Mouse (Mus musculus) hindbrain, embryonic 11.5 days (tissue): ENCODE data around the gene Pcdh8. TPM values are rescaled to one million over a fixed set of nuclear protein-coding genes. Genes with fewer than 3 reads are reported as not detected.

ENCODE experiments used
- ATAC-seq: fragments of 200-750 bp; cut with Nextera tagmentation; 2 replicates; pipeline ENCODE4 v1.8.0; 2017; ENCODE audit warnings: mild to moderate bottlenecking, moderate TSS enrichment, moderate library complexity; ENCODE audit not compliant: low FRiP score
- DNase-seq: peaks from one replicate; pipeline ENCODE4 v3.0.0-alpha.2; 2015; ENCODE audit warnings: low spot score
- H3K27ac ChIP-seq: fragments of 300-500 bp; sonication (generic); 2 replicates; pipeline ENCODE4 v1.5.1; 2014; ENCODE audit warnings: mild to moderate bottlenecking, low read depth, low read length
- H3K27me3 ChIP-seq: fragments of 300-500 bp; sonication (generic); 2 replicates; pipeline ENCODE4 v1.6.1; 2014; ENCODE audit warnings: mild to moderate bottlenecking, low read length, moderate library complexity, mixed read lengths; ENCODE audit not compliant: control insufficient read depth, insufficient read depth
- H3K36me3 ChIP-seq: fragments of 300-500 bp; sonication (generic); 2 replicates; pipeline ENCODE4 v1.6.1; 2014; ENCODE audit warnings: mild to moderate bottlenecking, low read length, moderate library complexity, mixed read lengths; ENCODE audit not compliant: control insufficient read depth, insufficient read depth
- H3K4me1 ChIP-seq: fragments of 300-500 bp; sonication (generic); replicated peaks from 2 replicates; pipeline ENCODE4 v1.6.1; 2014; ENCODE audit warnings: low read length, mixed read lengths; ENCODE audit not compliant: control insufficient read depth, insufficient read depth
- H3K4me2 ChIP-seq: fragments of 300-500 bp; sonication (generic); replicated peaks from 2 replicates; pipeline ENCODE4 v1.6.1; 2014; ENCODE audit warnings: mild to moderate bottlenecking, low read depth, low read length
- H3K4me3 ChIP-seq: fragments of 300-500 bp; sonication (generic); 2 replicates; pipeline ENCODE4 v1.5.1; 2014; ENCODE audit warnings: low read depth, low read length
- H3K9ac ChIP-seq: fragments of 300-500 bp; sonication (generic); 2 replicates; pipeline ENCODE4 v1.6.1; 2014; ENCODE audit warnings: low read depth, low read length
- H3K9me3 ChIP-seq: fragments of 300-500 bp; sonication (generic); 2 replicates; pipeline ENCODE4 v1.6.1; 2016; ENCODE audit warnings: low read length; ENCODE audit not compliant: control insufficient read depth
- WGBS: fragments of 180-500 bp; shearing (Covaris S2); extraction: QIAGEN DNeasy Blood & Tissue Kit; methylation state at CpG from one replicate; pipeline ENCODE4 v1.1.7; 2014; 5-methylcytosine and 5-hydroxymethylcytosine counted together
- microRNA counts: library from miRNA; unstranded; fragments of <30 nt; microRNA quantifications from one replicate; lab custom pipeline; 2015
- polyA plus RNA-seq: library from polyadenylated mRNA; unstranded; fragments of >200 nt; fragmentation: Nextera tagmentation; extraction: Ambion mirVana; gene quantifications from 2 replicates; pipeline ENCODE4 v1.2.1, GENCODE M21; 2014

Gene Pcdh8
- polyA plus RNA-seq, 1 experiment from 2014 or later, result 14.5 TPM

GRCm38 (mm10) chr14:79737642-79738379 is 33.3 kb downstream of the Pcdh8 start:
- DNase-seq (peak; percentile 59), ATAC-seq (peak; percentile 54; the same call in 1 of the 2 replicates)
- Histone ChIP-seq H3K9ac (no peak overlapping the region), H3K9me3 (no peaks in the 10 kb centered on the region), H3K27ac (no peak overlapping the region), H3K4me1 (no peaks in the 10 kb centered on the region), H3K27me3 (no peaks in the 10 kb centered on the region), H3K4me2 (no peak overlapping the region), H3K36me3 (no peaks in the 10 kb centered on the region), H3K4me3 (no peak overlapping the region)
- 67% methylated on average over 9 of the region's 9 CpGs for WGBS

GRCm38 (mm10) chr14:79736781-79737180 is 34.3 kb downstream of the Pcdh8 start:
- no peaks in the 10 kb centered on the region for H3K27me3 ChIP-seq
- no peak for ATAC-seq
- H3K4me3 ChIP-seq, result no peak overlapping the region
- H3K27ac ChIP-seq, result no peak overlapping the region
- no peaks in the 10 kb centered on the region for H3K4me1 ChIP-seq
- H3K9ac ChIP-seq, result no peak overlapping the region
- no peaks in the 10 kb centered on the region for H3K9me3 ChIP-seq
- 63% methylated on average over 6 of the region's 6 CpGs for WGBS
- H3K36me3 ChIP-seq, result no peaks in the 10 kb centered on the region
- no peak for DNase-seq
- no peak overlapping the region for H3K4me2 ChIP-seq

GRCm38 (mm10) chr14:79733501-79733900 is 37.6 kb downstream of the Pcdh8 start:
- Histone ChIP-seq H3K27me3 (no peaks in the 10 kb centered on the region), H3K9me3 (no peaks in the 10 kb centered on the region), H3K4me1 (no peaks in the 10 kb centered on the region), H3K36me3 (no peaks in the 10 kb centered on the region), H3K9ac (no peak overlapping the region), H3K4me3 (no peak overlapping the region), H3K27ac (no peak overlapping the region), H3K4me2 (no peak overlapping the region)
- ATAC-seq (no peak), DNase-seq (no peak)
- WGBS, result 78% methylated on average over 6 of the region's 6 CpGs

GRCm38 (mm10) chr14:79728811-79729210 is 42.3 kb downstream of the Pcdh8 start:
- Histone ChIP-seq H3K27ac (no peak overlapping the region), H3K4me2 (no peak overlapping the region), H3K4me3 (no peak overlapping the region), H3K27me3 (no peaks in the 10 kb centered on the region), H3K9ac (no peak overlapping the region), H3K9me3 (no peaks in the 10 kb centered on the region), H3K36me3 (no peaks in the 10 kb centered on the region), H3K4me1 (no peaks in the 10 kb centered on the region)
- DNase-seq, result no peak
- 75% methylated on average over 6 of the region's 6 CpGs for WGBS
- ATAC-seq, result no peak

- peak; percentile 56 for DNase-seq
- peak overlapping the region; percentile 73 for H3K27ac ChIP-seq
- H3K4me2 ChIP-seq, result no peak overlapping the region
- ATAC-seq, result peak; percentile 43; the same call in 1 of the 2 replicates
- H3K36me3 ChIP-seq, result no peaks in the 10 kb centered on the region
- H3K9me3 ChIP-seq, result no peaks in the 10 kb centered on the region
- no peak overlapping the region for H3K4me3 ChIP-seq
- H3K4me1 ChIP-seq, result no peaks in the 10 kb centered on the region
- no peak overlapping the region for H3K9ac ChIP-seq
- no peaks in the 10 kb centered on the region for H3K27me3 ChIP-seq
- 86% methylated on average over 18 of the region's 18 CpGs for WGBS
Observed at GRCm38 (mm10) chr14:79724002-79724681, 47.0 kb downstream of the Pcdh8 start.

DNA sequence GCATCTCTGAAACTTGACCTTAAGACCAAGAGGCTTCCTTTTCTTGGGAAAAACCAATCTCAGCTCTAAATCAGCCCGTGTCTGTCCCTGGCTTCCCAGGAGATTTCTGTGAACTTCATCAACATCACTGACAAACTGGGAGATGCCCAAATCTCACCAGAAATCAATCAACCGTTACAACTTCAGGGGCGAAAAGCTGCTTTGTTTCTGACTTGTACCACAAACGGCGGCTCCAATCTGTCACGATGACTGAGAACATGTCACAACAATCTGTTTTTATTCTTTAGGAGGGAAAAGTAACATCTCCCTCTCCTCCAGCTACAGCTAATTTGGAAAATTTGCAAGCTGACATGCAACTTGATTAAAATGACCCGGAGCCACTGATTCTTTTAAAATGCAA is 48.9 kb downstream of the Pcdh8 start:
- WGBS, result 36% methylated on average over 7 of the region's 7 CpGs
- no peak for ATAC-seq
- DNase-seq, result no peak
- H3K4me3 ChIP-seq, result no peak overlapping the region
- no peaks in the 10 kb centered on the region for H3K4me1 ChIP-seq
- H3K9me3 ChIP-seq, result no peaks in the 10 kb centered on the region
- H3K9ac ChIP-seq, result no peak overlapping the region
- no peak overlapping the region for H3K27ac ChIP-seq
- H3K36me3 ChIP-seq, result no peaks in the 10 kb centered on the region
- H3K27me3 ChIP-seq, result no peaks in the 10 kb centered on the region
- no peak overlapping the region for H3K4me2 ChIP-seq

MicroRNAs encoded within 50 kb of the gene (microRNA counts, 519-probe panel; counts per million panel counts)
- not detected for microRNA mmu-miR-759 (lab: Ali Mortazavi, UCI)

Other genes with a start within 250 kb of the Pcdh8 start
- 165 and 166 TPM in 2 replicates for gene Sugt1, start 183.6 kb downstream of the Pcdh8 start, polyA plus RNA-seq
- 20.0 and 20.9 TPM in 2 replicates for gene Cnmd, start 109.1 kb downstream of the Pcdh8 start, polyA plus RNA-seq
- 0.49 and 0.77 TPM in 2 replicates for gene Olfm4, start 212.8 kb upstream of the Pcdh8 start, polyA plus RNA-seq